Mouse (Mus musculus) urinary bladder, adult 2 months (tissue): ENCODE data around the gene Rpl21. TPM values are rescaled to one million over a fixed set of nuclear protein-coding genes. Genes with fewer than 3 reads are reported as not detected.

Source experiments
- DNase-seq: peaks from one replicate; pipeline ENCODE4 v3.0.0; 2022; ENCODE audit warnings: low spot score
- polyA plus RNA-seq: library from polyadenylated mRNA; depleted of rRNA; stranded (reverse); fragments of >200 nt; gene quantifications from 2 replicates; pipeline ENCODE4 v1.2.3, GENCODE M21; 2012

The Rpl21 gene
- polyA plus RNA-seq, 1 experiment: 587 TPM

GRCm38 (mm10) chr5:146833673-146834201, 1.0 kb downstream of the Rpl21 start:
- no peak for DNase-seq

- no peak for DNase-seq
These were observed 2.3 kb downstream of the Rpl21 start for GRCm38 (mm10) chr5:146834959-146835358.

GRCm38 (mm10) chr5:146837967-146838720, 5.5 kb downstream of the Rpl21 start:
- DNase-seq: no peak

- DNase-seq: no peak
These were observed 6.4 kb downstream of the Rpl21 start for GRCm38 (mm10) chr5:146838836-146839648.

GRCm38 (mm10) chr5:146839760-146840159, 7.1 kb downstream of the Rpl21 start:
- DNase-seq: no peak

GRCm38 (mm10) chr5:146840422-146840821, 7.7 kb downstream of the Rpl21 start:
- no peak for DNase-seq

GRCm38 (mm10) chr5:146841301-146841700, 8.6 kb downstream of the Rpl21 start:
- no peak for DNase-seq

- no peak for DNase-seq
These were observed 9.3 kb downstream of the Rpl21 start for GRCm38 (mm10) chr5:146841996-146842395.

GRCm38 (mm10) chr5:146844301-146844941, 11.7 kb downstream of the Rpl21 start:
- no peak for DNase-seq

- DNase-seq: peak; percentile 66
These were observed 12.3 kb downstream of the Rpl21 start, which contains the start of gene Rasl11a for GRCm38 (mm10) chr5:146844945-146845365. Rasl11a (plus strand) TSS chr5:146845071.

GRCm38 (mm10) chr5:146846489-146846888, 13.8 kb downstream of the Rpl21 start:
- DNase-seq: no peak

- DNase-seq: no peak
These were observed 16.4 kb downstream of the Rpl21 start for GRCm38 (mm10) chr5:146848936-146849582.

- DNase-seq: no peak
These were observed 23.4 kb downstream of the Rpl21 start for GRCm38 (mm10) chr5:146856106-146856505.

- no peak for DNase-seq
These were observed 24.9 kb downstream of the Rpl21 start for GRCm38 (mm10) chr5:146857620-146858019.

- no peak for DNase-seq
These were observed 26.1 kb downstream of the Rpl21 start for GRCm38 (mm10) chr5:146858772-146859171.

GRCm38 (mm10) chr5:146859246-146859645, 26.6 kb downstream of the Rpl21 start:
- DNase-seq: no peak

- no peak for DNase-seq
These were observed 27.7 kb downstream of the Rpl21 start for GRCm38 (mm10) chr5:146860222-146860998.

GRCm38 (mm10) chr5:146861588-146861987, 28.9 kb downstream of the Rpl21 start:
- DNase-seq: no peak

- no peak for DNase-seq
These were observed 32.8 kb downstream of the Rpl21 start for GRCm38 (mm10) chr5:146865511-146865910.

GRCm38 (mm10) chr5:146866277-146866676, 33.6 kb downstream of the Rpl21 start:
- no peak for DNase-seq
